ENCODE assay signal across 8 mouse cellular contexts in the genomic region with DNA sequence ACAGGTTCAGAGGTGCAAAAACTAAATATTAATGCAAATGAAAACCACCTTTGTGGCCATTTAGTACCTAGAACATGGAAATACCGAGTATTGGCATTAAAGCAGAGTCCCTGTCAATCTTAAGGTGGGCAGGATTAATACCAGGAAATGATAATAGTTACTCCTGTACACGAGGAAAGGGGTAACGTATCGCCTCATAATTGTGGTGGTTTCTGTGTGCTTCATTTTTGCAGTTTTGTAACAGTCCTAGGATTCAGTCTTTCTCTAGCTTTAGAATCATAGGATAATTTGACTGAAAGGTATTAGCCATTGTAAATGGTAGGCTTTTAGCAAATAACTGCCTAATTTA. TPM values are rescaled to one million over a fixed set of nuclear protein-coding genes. Genes with fewer than 3 reads are reported as not detected.
DNase-seq lines count a peak whose midpoint lies in the region; ATAC-seq and TF ChIP-seq lines count a peak whose summit lies in the region.

No protein-coding gene starts in this region.

- H3K9me3 ChIP-seq in heart, embryonic 10.5 days = no peaks in the 10 kb centered on the region
- no peaks in the 10 kb centered on the region for H3K9me3 ChIP-seq in forebrain, embryonic 14.5 days (replicated peaks; ENCODE audit: control insufficient read depth, low read length)
- H3K9me3 ChIP-seq in liver, embryonic 14.5 days (ENCODE audit: control insufficient read depth, low read length) = no peaks in the 10 kb centered on the region

- H3K36me3 ChIP-seq in heart, embryonic 10.5 days = peaks cover 41% of the 10 kb centered on the region
- peaks cover 43% of the 10 kb centered on the region for H3K36me3 ChIP-seq in C2C12 (ENCODE audit: control insufficient read depth, insufficient read depth)
- H3K36me3 ChIP-seq in forebrain, embryonic 14.5 days (ENCODE audit: control insufficient read depth, insufficient read depth, low read length) = peaks cover 40% of the 10 kb centered on the region
- peaks cover 38% of the 10 kb centered on the region for H3K36me3 ChIP-seq in liver, embryonic 14.5 days (replicated peaks; ENCODE audit: control insufficient read depth, insufficient read depth, low read depth)

- peak overlapping the region; percentile 100 for H3K4me3 ChIP-seq in heart, embryonic 10.5 days
- H3K4me3 ChIP-seq in C2C12 (ENCODE audit: insufficient read depth, poor library complexity, severe bottlenecking) = peak overlapping the region; percentile 97
- H3K4me3 ChIP-seq in forebrain, embryonic 14.5 days (ENCODE audit: low read depth, low read length) = peak overlapping the region; percentile 99
- peak overlapping the region; percentile 76 to 95; a peak in 3 of 4 replicates for H3K4me3 ChIP-seq in liver, embryonic 14.5 days (ENCODE audit: insufficient read depth in 1 of 2, low read depth in 2 of 2, low read length in 2 of 2)

- intact Hi-C loops in heart, postnatal 36 days (cut with DNase I) = loop anchor here (5.0 kb wide), 2 partner anchors 96 to 321 kb away; partner anchors contain the start of gene Ttc7b

- TF ChIP-seq CTCF in C2C12 (IDR thresholded peaks at IDR 0.05; ENCODE audit: control insufficient read depth, insufficient read depth, insufficient read length) = no peak
- TF ChIP-seq CTCF in liver, embryonic 14.5 days (IDR thresholded peaks at IDR 0.05; ENCODE audit: low read depth) = no peak

- TF ChIP-seq EP300 in liver, embryonic 14.5 days (IDR thresholded peaks at IDR 0.05; ENCODE audit: low read depth) = no peak

- no peak for DNase-seq in heart, embryonic 10.5 days (ENCODE audit: low spot score)
- DNase-seq in heart, postnatal 36 days = no peak
- no peak for DNase-seq in forebrain, embryonic 14.5 days (ENCODE audit: low spot score)
- peak in 1 of 3 experiments; percentile 14 for DNase-seq in liver, embryonic 14.5 days (ENCODE audit: low read depth in 3 of 3, low spot score in 3 of 3)
- DNase-seq in thymus, postnatal 36 days = no peak
- no peak for DNase-seq in thymus, postnatal 25 days

- 49% methylated on average over 4 of the region's 4 CpGs for WGBS in heart, embryonic 10.5 days
- WGBS in forebrain, embryonic 14.5 days = 28% methylated on average over 4 of the region's 4 CpGs
- 5% methylated on average over 4 of the region's 4 CpGs for WGBS in liver, embryonic 14.5 days (ENCODE audit: insufficient replicate concordance)

- no peaks in the 10 kb centered on the region for H3K27me3 ChIP-seq in heart, embryonic 10.5 days (ENCODE audit: insufficient read depth, poor library complexity, severe bottlenecking)
- no peaks in the 10 kb centered on the region for H3K27me3 ChIP-seq in C2C12 (ENCODE audit: control insufficient read depth, insufficient read depth, insufficient read length)
- no peaks in the 10 kb centered on the region for H3K27me3 ChIP-seq in forebrain, embryonic 14.5 days (replicated peaks; ENCODE audit: control insufficient read depth, insufficient read depth, low read length)
- no peaks in the 10 kb centered on the region for H3K27me3 ChIP-seq in liver, embryonic 14.5 days (ENCODE audit: control insufficient read depth, insufficient read depth, low read length)

- no peak overlapping the region for H3ac ChIP-seq in C2C12 (ENCODE audit: control insufficient read depth, insufficient read length, low read depth)

- ATAC-seq in forebrain, embryonic 14.5 days = no peak
- no peak for ATAC-seq in liver, embryonic 14.5 days (ENCODE audit: insufficient read depth)
- ATAC-seq in cerebellum, adult (ENCODE audit: insufficient number of reproducible peaks, low FRiP score, low TSS enrichment) = no peak

- H3K4me2 ChIP-seq in forebrain, embryonic 14.5 days (ENCODE audit: low read length) = peak overlapping the region; percentile 95
- H3K4me2 ChIP-seq in liver, embryonic 14.5 days (ENCODE audit: low read depth) = peak overlapping the region; percentile 95

- H3K9ac ChIP-seq in forebrain, embryonic 14.5 days (ENCODE audit: low read length) = peak overlapping the region; percentile 97
- peak overlapping the region; percentile 90 for H3K9ac ChIP-seq in liver, embryonic 14.5 days (replicated peaks)

- peaks cover 65% of the 10 kb centered on the region for H3K79me2 ChIP-seq in C2C12 (ENCODE audit: control insufficient read depth, insufficient read depth)

- peaks cover 23% of the 10 kb centered on the region for H3K4me1 ChIP-seq in heart, embryonic 10.5 days
- H3K4me1 ChIP-seq in forebrain, embryonic 14.5 days (ENCODE audit: control insufficient read depth, insufficient read depth, low read length) = peaks cover 22% of the 10 kb centered on the region
- H3K4me1 ChIP-seq in liver, embryonic 14.5 days (replicated peaks; ENCODE audit: control insufficient read depth in 2 of 2, insufficient read depth in 2 of 2, low read length in 1 of 2) = peaks cover 4 to 6% of the 10 kb centered on the region in 2 experiments; a peak in 3 of 4 replicates

- H3K79me3 ChIP-seq in C2C12 (ENCODE audit: low read depth) = peaks cover 54% of the 10 kb centered on the region

- no peak overlapping the region for H3K27ac ChIP-seq in heart, embryonic 10.5 days
- no peak overlapping the region for H3K27ac ChIP-seq in forebrain, embryonic 14.5 days (ENCODE audit: low read depth, low read length)
- H3K27ac ChIP-seq in liver, embryonic 14.5 days = peak overlapping the region; percentile 81

TF ChIP-seq in C2C12, 6 proteins besides CTCF, POLR2A, EP300 and RAD21:
- TF ChIP-seq FOSL1 (IDR thresholded peaks at IDR 0.05; ENCODE audit: insufficient read depth, low read length, poor library complexity, severe bottlenecking) = no peak
- TF ChIP-seq MAX (IDR thresholded peaks at IDR 0.05) = no peak
- no peak for TF ChIP-seq MYOG (IDR thresholded peaks at IDR 0.05; ENCODE audit: control insufficient read depth, extremely low read depth, insufficient read length)
- no peak for TF ChIP-seq CEBPB (IDR thresholded peaks at IDR 0.05; ENCODE audit: low read depth)
- no peak for TF ChIP-seq MYOD1 (IDR thresholded peaks at IDR 0.05; ENCODE audit: control insufficient read depth, insufficient read length, low read depth)
- TF ChIP-seq USF1 (IDR thresholded peaks at IDR 0.05; ENCODE audit: low read depth) = no peak
TF ChIP-seq in C2C12: peak in this region for 0.

RNA-seq across cellular contexts. Expression of gene Calm1, which starts 2.1 kb away (rescaled TPM):
- polyA plus RNA-seq in heart, embryonic 10.5 days (2016; fragmentation: Nextera tagmentation; extraction: Ambion mirVana) = 841 and 1,083 TPM in 2 replicates
- total RNA-seq in heart, postnatal 36 days (2021) = 100 to 1,000 TPM; 223 to 265 TPM
- 397 TPM for polyA plus RNA-seq in C2C12 (2012; fragmentation: generic; extraction: Trizol)
- 2,256 and 2,267 TPM in 2 replicates for polyA plus RNA-seq in forebrain, embryonic 14.5 days (2014; fragmentation: Nextera tagmentation; extraction: Ambion mirVana)
- polyA plus RNA-seq in liver, embryonic 14.5 days (2012; rRNA removed) = 72.9 and 115 TPM in 2 replicates
- polyA plus RNA-seq in liver, embryonic 14.5 days (2014; fragmentation: Nextera tagmentation; extraction: Ambion mirVana) = 553 and 571 TPM in 2 replicates

RNA-seq across cellular contexts. Expression of gene Nrde2, which starts 41.9 kb away (rescaled TPM):
- polyA plus RNA-seq in heart, embryonic 10.5 days (2016; fragmentation: Nextera tagmentation; extraction: Ambion mirVana) = 10.3 and 12.0 TPM in 2 replicates
- 10 to 100 TPM; 10.4 to 11.5 TPM for total RNA-seq in heart, postnatal 36 days (2021)
- polyA plus RNA-seq in C2C12 (2012; fragmentation: generic; extraction: Trizol) = 10.2 TPM
- polyA plus RNA-seq in forebrain, embryonic 14.5 days (2014; fragmentation: Nextera tagmentation; extraction: Ambion mirVana) = 12.5 and 13.1 TPM in 2 replicates
- 2.5 and 3.6 TPM in 2 replicates for polyA plus RNA-seq in liver, embryonic 14.5 days (2012; rRNA removed)
- 4.1 and 4.2 TPM in 2 replicates for polyA plus RNA-seq in liver, embryonic 14.5 days (2014; fragmentation: Nextera tagmentation; extraction: Ambion mirVana)
